Mouse (Mus musculus): ENCODE data around the gene Tusc2. TPM values are rescaled to one million over a fixed set of nuclear protein-coding genes. Genes with fewer than 3 reads are reported as not detected.

The Tusc2 gene
- polyA plus RNA-seq, 1 experiment from 2014 or later, result 41.4 TPM

DNA sequence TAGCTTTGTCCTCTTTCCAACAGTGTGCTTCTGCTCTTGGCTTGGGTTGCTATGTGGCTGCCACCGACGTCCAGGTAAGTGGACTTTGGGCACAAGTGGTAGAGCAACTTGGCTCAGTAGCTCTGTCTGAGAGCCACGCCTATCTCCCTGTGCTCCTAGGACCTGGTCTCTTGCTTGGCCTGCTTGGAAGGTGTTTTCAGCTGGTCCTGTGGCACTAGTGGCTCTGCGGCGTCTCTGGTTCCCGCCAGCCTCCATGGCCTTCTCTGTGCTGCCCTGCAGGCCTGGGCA is 27.7 kb downstream of the Tusc2 start:
- H3K27me3 ChIP-seq, result no peaks in the 10 kb centered on the region
- peaks cover 67% of the 10 kb centered on the region for H3K4me1 ChIP-seq (replicated peaks)
- ATAC-seq (replicated peaks; ENCODE audit: insufficient number of reproducible peaks, insufficient read depth, low FRiP score, low read depth), result no peak
- no peak overlapping the region for H3K4me3 ChIP-seq
- H3K36me3 ChIP-seq, result peaks cover 29% of the 10 kb centered on the region
- 98% methylated on average over 6 of the region's 6 CpGs for whole genome bisulfite sequencing
- no peak overlapping the region; the same call in 1 of the 2 replicates for H3K9ac ChIP-seq
- H3K9me3 ChIP-seq (replicated peaks), result no peaks in the 10 kb centered on the region
- H3K27ac ChIP-seq, result peak overlapping the region; percentile 76; the same call in 1 of the 2 replicates
- no peak overlapping the region for H3K4me2 ChIP-seq

DNA sequence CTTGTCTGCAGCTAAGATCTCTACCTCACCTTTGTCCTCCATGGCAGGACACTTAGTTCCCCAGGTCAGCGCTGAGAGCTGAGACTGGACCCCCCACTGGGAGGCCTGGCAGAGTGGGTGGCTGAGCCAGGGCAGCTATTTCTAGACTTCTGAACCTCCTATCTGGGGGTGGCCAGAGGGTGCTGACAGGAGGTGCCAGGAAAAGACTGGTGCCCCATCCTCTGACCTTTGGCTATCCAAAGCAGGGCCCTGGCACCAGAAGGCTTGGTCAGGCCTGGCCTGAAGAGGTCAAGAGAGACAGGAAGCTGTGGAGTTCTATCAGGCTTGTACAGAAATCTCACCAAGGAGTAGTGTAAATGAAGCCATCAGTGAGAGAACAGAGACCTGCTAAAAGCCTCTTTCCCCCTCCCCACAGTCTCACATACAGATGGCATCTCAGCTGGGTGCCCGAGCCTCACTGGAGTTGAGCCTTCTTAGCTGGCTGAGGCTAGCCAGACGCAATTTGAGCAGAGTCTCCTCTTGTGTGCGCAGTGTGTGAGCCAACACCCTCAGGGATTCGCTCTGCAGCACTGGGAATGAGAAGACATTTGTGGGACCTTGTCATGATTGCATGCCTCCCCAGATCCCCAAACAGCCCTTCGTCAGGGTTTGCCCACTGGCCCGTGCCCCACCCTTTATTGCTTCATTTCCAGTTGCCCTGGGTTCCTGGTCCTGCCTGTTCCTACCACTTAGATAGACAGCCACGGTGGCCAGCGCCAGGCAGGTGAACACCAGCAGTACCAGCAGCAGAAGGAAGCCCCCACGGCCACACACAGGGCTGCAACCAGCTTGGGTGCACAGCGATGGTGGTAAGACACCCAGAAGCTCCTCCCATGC is 30.3 kb downstream of the Tusc2 start:
- no peaks in the 10 kb centered on the region for H3K9me3 ChIP-seq (replicated peaks)
- peak overlapping the region; percentile 20 for H3K9ac ChIP-seq
- H3K27me3 ChIP-seq, result no peaks in the 10 kb centered on the region
- H3K4me3 ChIP-seq, result no peak overlapping the region
- peak overlapping the region; percentile 10; the same call in 1 of the 2 replicates for H3K4me2 ChIP-seq
- peaks cover 29% of the 10 kb centered on the region for H3K36me3 ChIP-seq
- no peak for ATAC-seq (replicated peaks; ENCODE audit: insufficient number of reproducible peaks, insufficient read depth, low FRiP score, low read depth)
- peaks cover 82% of the 10 kb centered on the region for H3K4me1 ChIP-seq (replicated peaks)
- peak overlapping the region; percentile 73 for H3K27ac ChIP-seq
- 77% methylated on average over 11 of the region's 11 CpGs for WGBS

DNA sequence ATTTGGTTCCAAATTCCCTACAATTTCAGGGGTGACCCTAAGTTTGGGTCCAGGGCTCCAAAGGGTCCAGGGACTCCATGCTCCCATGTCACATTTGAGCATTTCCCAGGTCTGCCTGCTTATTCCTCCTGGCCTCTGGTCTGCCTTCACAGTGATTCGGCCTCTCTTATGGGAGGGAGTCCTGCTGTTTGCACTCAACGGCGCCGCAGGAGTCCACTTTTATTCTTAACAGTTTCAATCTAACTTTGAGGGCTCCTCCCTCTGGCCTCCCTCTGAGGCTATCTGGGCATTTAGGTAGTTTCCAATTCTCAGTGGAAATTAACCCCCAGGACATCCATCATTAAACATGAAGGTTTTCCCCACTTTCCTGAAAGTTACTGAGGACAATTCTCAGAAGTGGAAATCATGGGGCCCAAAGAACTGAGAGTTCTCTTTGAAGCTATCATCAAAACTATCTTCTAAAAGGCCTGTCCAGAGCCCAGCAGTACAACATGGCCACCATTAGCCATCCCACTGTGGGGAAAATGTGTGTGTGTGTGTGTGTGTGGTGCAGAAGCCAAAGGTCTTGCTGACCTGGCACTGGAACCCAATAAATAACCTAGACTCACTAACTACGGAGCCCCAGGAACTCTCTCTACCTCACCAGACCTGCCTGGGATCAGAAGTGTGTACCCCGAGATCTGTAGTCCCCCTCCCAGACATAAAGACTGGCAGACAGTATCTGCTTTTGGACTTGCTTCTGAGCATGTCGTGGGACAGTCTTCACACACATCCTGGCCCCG is 31.4 kb downstream of the Tusc2 start:
- Histone ChIP-seq H3K27ac (peak overlapping the region; percentile 73), H3K9me3 (replicated peaks) (no peaks in the 10 kb centered on the region), H3K27me3 (peaks cover 7% of the 10 kb centered on the region; the same call in 1 of the 2 replicates), H3K9ac (no peak overlapping the region), H3K4me3 (no peak overlapping the region), H3K4me2 (no peak overlapping the region), H3K4me1 (replicated peaks) (peaks cover 71% of the 10 kb centered on the region), H3K36me3 (peaks cover 29% of the 10 kb centered on the region)
- ATAC-seq (replicated peaks; ENCODE audit: insufficient number of reproducible peaks, insufficient read depth, low FRiP score, low read depth), result no peak
- 78% methylated on average over 8 of the region's 8 CpGs for WGBS

DNA sequence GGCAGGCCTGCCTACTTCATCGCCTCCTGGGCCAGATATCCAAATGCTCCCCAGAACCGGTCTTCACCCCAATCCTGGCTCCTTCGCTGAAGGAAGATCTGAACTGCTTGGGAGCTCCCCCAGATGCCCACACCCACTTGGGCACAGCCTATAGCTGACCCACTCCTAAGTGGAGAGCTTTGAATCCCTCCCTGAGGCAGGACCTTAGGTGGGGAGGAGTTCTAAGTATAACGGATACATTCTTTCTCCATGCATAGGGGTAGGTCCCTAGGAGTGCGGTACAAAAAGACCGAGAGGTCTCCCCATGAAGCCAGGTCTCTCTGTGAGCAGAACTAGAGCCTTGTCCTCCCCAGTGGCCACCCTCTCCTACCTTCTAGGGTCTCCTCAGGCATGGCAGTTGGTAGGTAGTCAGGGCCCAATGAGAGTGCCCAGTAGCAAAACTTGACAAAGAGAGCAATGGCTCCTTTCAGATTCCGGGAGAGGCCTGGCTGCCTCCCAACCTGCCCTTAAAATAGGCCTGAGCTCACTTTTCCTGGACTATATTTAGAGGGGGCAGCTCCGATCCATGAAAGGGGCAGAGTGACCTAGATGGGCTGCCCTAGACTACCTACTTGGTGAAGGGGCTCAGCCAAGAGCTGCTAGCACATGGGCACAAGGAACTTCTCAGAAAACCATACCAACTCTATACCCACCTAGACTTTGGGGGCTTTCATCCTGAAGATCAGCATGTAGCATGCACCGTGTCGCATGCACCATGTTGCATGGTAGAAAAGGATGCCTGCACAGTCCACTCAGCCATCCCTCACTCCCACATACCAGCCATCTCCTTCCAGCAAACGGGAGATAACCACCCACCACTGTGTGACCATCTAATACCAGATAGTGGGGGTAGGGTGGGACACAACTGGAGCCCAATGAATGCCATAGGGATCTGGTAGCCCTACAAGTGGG is 33.8 kb downstream of the Tusc2 start:
- H3K4me2 ChIP-seq, result peak overlapping the region; percentile 61
- H3K4me3 ChIP-seq, result peak overlapping the region; percentile 43
- no peaks in the 10 kb centered on the region for H3K9me3 ChIP-seq (replicated peaks)
- 51% methylated on average over 11 of the region's 11 CpGs for WGBS
- H3K27me3 ChIP-seq, result peaks cover 15% of the 10 kb centered on the region
- H3K36me3 ChIP-seq, result peaks cover 15% of the 10 kb centered on the region
- peaks cover 54% of the 10 kb centered on the region for H3K4me1 ChIP-seq (replicated peaks)
- H3K9ac ChIP-seq, result peak overlapping the region; percentile 45
- peak; percentile 86 for ATAC-seq (replicated peaks; ENCODE audit: insufficient number of reproducible peaks, insufficient read depth, low FRiP score, low read depth)
- peak overlapping the region; percentile 94 for H3K27ac ChIP-seq

DNA sequence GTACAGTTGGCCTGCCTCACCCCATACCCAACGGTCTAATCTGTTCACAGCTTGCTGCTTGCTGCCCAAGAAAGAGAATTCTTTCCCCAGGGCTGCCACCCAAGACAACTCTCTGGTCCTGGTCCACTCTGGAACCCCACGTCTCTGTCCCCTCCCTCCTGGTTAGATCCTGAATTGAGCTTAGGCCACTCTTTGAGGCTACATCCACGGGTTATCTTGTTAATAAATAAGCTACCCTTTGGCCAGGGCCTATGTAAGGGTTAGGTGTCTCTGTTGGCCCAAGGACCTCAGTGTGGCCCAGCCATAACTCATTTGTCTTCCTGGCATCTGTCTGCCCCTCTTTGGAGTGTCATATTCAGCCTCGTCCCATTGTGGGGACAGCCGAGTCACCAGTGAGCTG is 35.3 kb downstream of the Tusc2 start:
- Histone ChIP-seq H3K27me3 (peaks cover 15% of the 10 kb centered on the region), H3K9me3 (replicated peaks) (no peaks in the 10 kb centered on the region), H3K36me3 (peaks cover 6% of the 10 kb centered on the region; the same call in 1 of the 2 replicates), H3K9ac (no peak overlapping the region), H3K4me1 (replicated peaks) (peaks cover 49% of the 10 kb centered on the region), H3K4me3 (no peak overlapping the region), H3K4me2 (no peak overlapping the region), H3K27ac (no peak overlapping the region)
- 81% methylated on average over 5 of the region's 5 CpGs for WGBS
- ATAC-seq (replicated peaks; ENCODE audit: insufficient number of reproducible peaks, insufficient read depth, low FRiP score, low read depth), result no peak

DNA sequence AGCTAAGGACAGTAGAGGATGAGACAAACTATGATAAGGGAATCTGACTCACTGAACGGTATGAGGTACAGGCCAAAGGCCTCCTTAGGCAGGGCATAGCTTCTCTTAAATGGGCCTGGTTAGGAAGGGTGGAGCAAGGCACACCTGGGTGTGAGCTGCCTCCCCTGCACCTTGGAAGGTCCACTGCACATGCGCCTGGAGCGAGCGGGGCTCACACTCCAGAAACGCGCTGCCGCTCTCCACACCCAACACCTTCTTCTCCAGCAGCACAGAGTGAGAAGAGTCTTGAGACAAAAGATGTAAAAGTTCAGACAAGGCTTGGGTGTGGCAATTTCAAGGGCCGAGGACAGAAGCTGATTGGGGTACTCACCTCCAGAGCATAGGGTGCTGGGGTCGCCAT is 36.4 kb downstream of the Tusc2 start:
- Histone ChIP-seq H3K27me3 (peaks cover 15% of the 10 kb centered on the region), H3K27ac (no peak overlapping the region), H3K9me3 (replicated peaks) (no peaks in the 10 kb centered on the region), H3K4me2 (no peak overlapping the region), H3K4me3 (no peak overlapping the region), H3K4me1 (replicated peaks) (peaks cover 42% of the 10 kb centered on the region), H3K9ac (no peak overlapping the region), H3K36me3 (no peaks in the 10 kb centered on the region)
- no peak for ATAC-seq (replicated peaks; ENCODE audit: insufficient number of reproducible peaks, insufficient read depth, low FRiP score, low read depth)
- WGBS, result 86% methylated on average over 9 of the region's 9 CpGs

DNA sequence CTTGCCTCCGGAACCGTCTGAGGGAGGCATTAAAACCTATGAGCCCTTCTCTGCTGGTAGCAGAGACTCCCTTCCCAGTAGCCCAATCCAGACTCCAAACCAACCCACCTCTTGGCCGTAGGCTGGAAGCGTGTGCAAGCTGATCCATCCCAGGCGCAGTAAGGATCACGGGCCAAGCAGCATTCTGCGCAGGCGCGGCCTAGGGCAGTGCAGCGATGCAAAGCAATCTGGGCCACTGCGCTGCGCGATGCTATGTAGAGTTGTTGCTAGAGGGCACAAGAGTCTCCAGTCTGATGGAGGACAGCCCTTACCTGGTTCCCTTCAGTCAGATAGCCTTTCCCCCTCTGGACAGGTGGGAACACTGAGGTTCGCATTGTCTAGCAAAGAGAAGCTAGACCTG is 36.8 kb downstream of the Tusc2 start:
- Histone ChIP-seq H3K9me3 (replicated peaks) (no peaks in the 10 kb centered on the region), H3K27me3 (peaks cover 15% of the 10 kb centered on the region), H3K36me3 (no peaks in the 10 kb centered on the region), H3K27ac (no peak overlapping the region), H3K4me2 (no peak overlapping the region), H3K4me1 (replicated peaks) (peaks cover 42% of the 10 kb centered on the region), H3K9ac (no peak overlapping the region), H3K4me3 (no peak overlapping the region)
- 58% methylated on average over 14 of the region's 14 CpGs for WGBS
- ATAC-seq (replicated peaks; ENCODE audit: insufficient number of reproducible peaks, insufficient read depth, low FRiP score, low read depth), result no peak

DNA sequence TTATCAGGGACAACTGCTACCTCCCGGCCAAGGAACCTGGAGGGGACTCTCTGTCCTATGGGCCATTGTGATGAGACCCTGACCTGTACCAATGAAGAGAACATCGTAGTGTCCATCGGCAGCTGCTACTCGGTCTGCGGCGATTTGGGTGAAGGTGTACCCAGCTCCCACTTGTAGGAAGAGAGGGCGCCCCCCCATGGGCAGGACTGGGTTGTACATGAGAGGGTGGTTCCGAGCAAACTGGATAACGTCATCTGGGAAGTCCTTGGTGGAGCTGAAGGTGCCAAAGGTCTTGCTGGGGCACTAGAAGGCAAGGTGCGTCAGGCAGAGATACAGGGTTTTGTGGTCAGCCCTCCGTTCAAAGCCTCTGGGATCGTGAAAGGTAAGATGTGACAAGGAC is 37.7 kb downstream of the Tusc2 start:
- Histone ChIP-seq H3K27me3 (peaks cover 15% of the 10 kb centered on the region), H3K27ac (no peak overlapping the region), H3K4me2 (no peak overlapping the region), H3K36me3 (no peaks in the 10 kb centered on the region), H3K4me1 (replicated peaks) (peaks cover 46% of the 10 kb centered on the region), H3K4me3 (no peak overlapping the region), H3K9ac (no peak overlapping the region), H3K9me3 (replicated peaks) (no peaks in the 10 kb centered on the region)
- WGBS, result 77% methylated on average over 12 of the region's 12 CpGs
- no peak for ATAC-seq (replicated peaks; ENCODE audit: insufficient number of reproducible peaks, insufficient read depth, low FRiP score, low read depth)

DNA sequence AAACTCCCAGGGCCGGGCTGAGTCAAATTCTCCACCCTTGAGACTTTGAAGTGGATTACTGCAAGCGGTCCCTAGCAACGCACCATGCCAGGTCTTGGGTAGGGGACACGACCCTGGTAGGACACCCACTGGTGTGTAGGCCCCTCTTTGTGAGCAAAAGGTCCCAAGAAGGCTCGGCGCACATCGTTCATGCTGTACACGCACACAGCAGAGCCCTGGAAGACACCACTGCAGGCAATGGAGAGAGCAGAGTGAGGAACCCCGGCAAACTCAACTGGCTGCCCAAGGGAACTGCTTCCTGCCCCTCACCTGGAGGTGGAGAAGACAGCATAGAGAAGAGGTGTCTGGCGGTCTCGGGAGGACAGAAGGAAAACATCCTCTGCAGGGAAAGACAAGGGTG is 38.2 kb downstream of the Tusc2 start:
- Histone ChIP-seq H3K4me2 (no peak overlapping the region), H3K27me3 (peaks cover 15% of the 10 kb centered on the region), H3K4me1 (replicated peaks) (peaks cover 41% of the 10 kb centered on the region), H3K9me3 (replicated peaks) (no peaks in the 10 kb centered on the region), H3K36me3 (no peaks in the 10 kb centered on the region), H3K27ac (no peak overlapping the region), H3K9ac (no peak overlapping the region), H3K4me3 (no peak overlapping the region)
- 79% methylated on average over 11 of the region's 11 CpGs for WGBS
- ATAC-seq (replicated peaks; ENCODE audit: insufficient number of reproducible peaks, insufficient read depth, low FRiP score, low read depth), result no peak

DNA sequence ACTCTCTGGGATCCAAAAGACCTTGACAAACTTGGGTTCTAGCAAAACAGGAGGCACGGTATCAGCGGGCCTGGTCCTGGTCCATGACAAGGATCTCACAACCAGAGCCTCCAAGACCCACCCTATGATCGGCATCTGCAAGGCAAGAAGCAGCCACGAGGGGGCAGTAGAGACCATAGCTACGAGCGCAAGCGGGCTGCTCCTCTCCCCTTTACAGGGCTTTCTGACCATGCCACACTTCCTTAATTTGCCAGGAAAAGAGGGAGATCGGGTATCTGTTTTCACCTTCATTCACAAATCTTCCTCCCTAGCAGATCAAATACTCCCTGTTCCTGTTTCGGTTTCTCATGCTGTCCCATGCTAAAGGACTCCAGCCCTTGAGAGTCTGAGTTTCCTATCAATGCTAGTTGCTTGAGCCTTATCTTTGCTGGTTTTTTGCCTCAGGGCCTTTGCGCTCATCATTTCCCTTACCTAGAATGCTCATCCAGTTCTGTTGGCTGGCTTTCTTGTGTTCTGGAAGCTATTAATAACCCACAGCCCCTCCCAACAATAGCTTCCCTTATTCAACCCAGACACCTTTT is 39.1 kb downstream of the Tusc2 start:
- peaks cover 43% of the 10 kb centered on the region for H3K4me1 ChIP-seq (replicated peaks)
- WGBS, result 6% methylated on average over 10 of the region's 10 CpGs
- no peak for ATAC-seq (replicated peaks; ENCODE audit: insufficient number of reproducible peaks, insufficient read depth, low FRiP score, low read depth)
- no peak overlapping the region for H3K4me3 ChIP-seq
- H3K27me3 ChIP-seq, result peaks cover 15% of the 10 kb centered on the region
- H3K36me3 ChIP-seq, result no peaks in the 10 kb centered on the region
- peak overlapping the region; percentile 35; the same call in 1 of the 2 replicates for H3K9ac ChIP-seq
- H3K4me2 ChIP-seq, result no peak overlapping the region
- no peaks in the 10 kb centered on the region for H3K9me3 ChIP-seq (replicated peaks)
- peak overlapping the region; percentile 45 for H3K27ac ChIP-seq

Data from heart, embryonic 15.5 days (tissue).